Mouse (Mus musculus): ENCODE measurements around the gene Il22ra1. TPM values are rescaled to one million over a fixed set of nuclear protein-coding genes. Genes with fewer than 3 reads are reported as not detected.
A peak's percentile ranks its signal among the peaks of the same experiment; 100 is the strongest.

The Il22ra1 gene
- polyA plus RNA-seq, 1 experiment from 2014 or later: not detected

- no peak for ATAC-seq (ENCODE audit: insufficient number of reproducible peaks, insufficient read depth, low FRiP score, low TSS enrichment)
- H3K4me3 ChIP-seq: no peak within 1 kb of the TSS
- H3K9me3 ChIP-seq: 0 out of 2 replicates have a peak, but pooled peaks cover 5% of the 10 kb centered on the region
- H3K27me3 ChIP-seq: no peaks in the 10 kb centered on the region
- H3K9ac ChIP-seq: no peak within 1 kb of the TSS
- no peaks in the 10 kb centered on the region for H3K36me3 ChIP-seq
- 51% methylated on average over 10 of the region's 10 CpGs for WGBS
- H3K4me2 ChIP-seq (replicated peaks): no peak within 1 kb of the TSS
- no peaks in the 10 kb centered on the region for H3K4me1 ChIP-seq
- H3K27ac ChIP-seq: no peak within 1 kb of the TSS
Measured at GRCm38 (mm10) chr4:135759356-135759976, 31.5 kb downstream of the Il22ra1 start, which contains the start of gene Myom3. Gene Myom3 (plus strand): TSS chr4:135759715.

- no peak overlapping the region for H3K4me2 ChIP-seq (replicated peaks)
- WGBS: 65% methylated on average over 8 of the region's 8 CpGs
- no peak overlapping the region for H3K27ac ChIP-seq
- H3K9ac ChIP-seq: no peak overlapping the region
- no peak for ATAC-seq (ENCODE audit: insufficient number of reproducible peaks, insufficient read depth, low FRiP score, low TSS enrichment)
- H3K9me3 ChIP-seq: no peaks in the 10 kb centered on the region
- no peaks in the 10 kb centered on the region for H3K36me3 ChIP-seq
- no peaks in the 10 kb centered on the region for H3K27me3 ChIP-seq
- no peak overlapping the region for H3K4me3 ChIP-seq
- no peaks in the 10 kb centered on the region for H3K4me1 ChIP-seq
Measured at GRCm38 (mm10) chr4:135761048-135761447, 33.1 kb downstream of the Il22ra1 start.

- no peaks in the 10 kb centered on the region for H3K9me3 ChIP-seq
- no peak overlapping the region for H3K4me2 ChIP-seq (replicated peaks)
- no peak overlapping the region for H3K4me3 ChIP-seq
- no peak overlapping the region for H3K27ac ChIP-seq
- no peaks in the 10 kb centered on the region for H3K4me1 ChIP-seq
- ATAC-seq (ENCODE audit: insufficient number of reproducible peaks, insufficient read depth, low FRiP score, low TSS enrichment): no peak
- no peaks in the 10 kb centered on the region for H3K27me3 ChIP-seq
- WGBS: 81% methylated on average over 7 of the region's 7 CpGs
- no peak overlapping the region for H3K9ac ChIP-seq
- no peaks in the 10 kb centered on the region for H3K36me3 ChIP-seq
Measured at GRCm38 (mm10) chr4:135761569-135761968, 33.6 kb downstream of the Il22ra1 start.

DNA sequence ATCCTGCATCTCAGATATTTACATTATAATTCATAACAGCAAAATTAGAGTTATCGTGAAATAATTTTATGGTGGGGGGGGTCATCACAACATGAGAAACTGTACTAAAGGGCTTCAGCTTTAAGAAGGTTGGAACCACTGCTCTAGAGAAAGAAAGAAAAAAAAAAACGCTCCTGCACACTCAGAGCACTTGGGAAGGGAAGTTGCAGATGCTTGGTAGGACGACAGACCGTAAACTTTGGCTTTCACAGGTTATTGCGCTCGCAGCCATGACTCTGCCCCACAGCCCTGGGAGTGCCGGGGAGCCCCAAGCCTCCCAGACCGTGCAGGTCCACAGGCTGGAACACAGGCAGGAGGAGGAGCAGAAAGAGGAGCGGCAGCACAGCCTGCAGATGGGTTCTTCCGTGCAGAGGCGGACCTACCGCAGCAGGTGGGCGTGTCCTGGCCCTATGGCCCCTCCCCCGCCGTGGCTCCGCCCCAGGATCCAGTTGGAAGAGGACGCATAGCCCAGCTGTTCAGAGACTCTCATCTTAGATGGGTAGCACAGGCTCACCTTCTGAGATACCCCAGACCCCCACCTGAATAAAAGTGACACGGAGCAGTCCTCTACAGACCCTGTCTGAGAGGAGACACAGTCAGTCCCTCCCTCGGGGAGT lies 34.4 kb downstream of the Il22ra1 start:
- ATAC-seq (ENCODE audit: insufficient number of reproducible peaks, insufficient read depth, low FRiP score, low TSS enrichment): peak; percentile 65; the same call in 1 of the 2 replicates
- Histone ChIP-seq H3K36me3 (no peaks in the 10 kb centered on the region), H3K9me3 (no peaks in the 10 kb centered on the region), H3K27ac (no peak overlapping the region), H3K4me3 (peak overlapping the region; percentile 25; the same call in 1 of the 2 replicates), H3K4me2 (replicated peaks) (peak overlapping the region; percentile 50), H3K27me3 (no peaks in the 10 kb centered on the region), H3K9ac (no peak overlapping the region), H3K4me1 (no peaks in the 10 kb centered on the region)
- 10% methylated on average over 19 of the region's 19 CpGs for WGBS

GRCm38 (mm10) chr4:135764700-135765099 lies 36.7 kb downstream of the Il22ra1 start:
- H3K4me1 ChIP-seq: no peaks in the 10 kb centered on the region
- 86% methylated on average over 13 of the region's 13 CpGs for WGBS

GRCm38 (mm10) chr4:135765707-135766106 lies 37.7 kb downstream of the Il22ra1 start:
- Histone ChIP-seq H3K4me1 (no peaks in the 10 kb centered on the region), H3K27ac (no peak overlapping the region), H3K9me3 (no peaks in the 10 kb centered on the region), H3K4me2 (replicated peaks) (no peak overlapping the region), H3K27me3 (no peaks in the 10 kb centered on the region), H3K4me3 (no peak overlapping the region), H3K9ac (no peak overlapping the region), H3K36me3 (no peaks in the 10 kb centered on the region)
- no peak for ATAC-seq (ENCODE audit: insufficient number of reproducible peaks, insufficient read depth, low FRiP score, low TSS enrichment)
- WGBS: 77% methylated on average over 8 of the region's 8 CpGs

More at GRCm38 (mm10) chr4:135764700-135765099, 36.7 kb downstream of the Il22ra1 start:
- Histone ChIP-seq H3K27me3 (no peaks in the 10 kb centered on the region), H3K27ac (no peak overlapping the region), H3K4me3 (no peak overlapping the region), H3K9me3 (no peaks in the 10 kb centered on the region), H3K36me3 (no peaks in the 10 kb centered on the region), H3K4me2 (replicated peaks) (no peak overlapping the region), H3K9ac (no peak overlapping the region)
- ATAC-seq (ENCODE audit: insufficient number of reproducible peaks, insufficient read depth, low FRiP score, low TSS enrichment): no peak

GRCm38 (mm10) chr4:135766976-135767375 lies 39.0 kb downstream of the Il22ra1 start:
- 86% methylated on average over 3 of the region's 3 CpGs for WGBS
- no peak for ATAC-seq (ENCODE audit: insufficient number of reproducible peaks, insufficient read depth, low FRiP score, low TSS enrichment)
- H3K9ac ChIP-seq: no peak overlapping the region
- H3K4me1 ChIP-seq: no peaks in the 10 kb centered on the region
- H3K36me3 ChIP-seq: no peaks in the 10 kb centered on the region
- no peaks in the 10 kb centered on the region for H3K27me3 ChIP-seq
- H3K9me3 ChIP-seq: no peaks in the 10 kb centered on the region
- H3K27ac ChIP-seq: no peak overlapping the region
- no peak overlapping the region for H3K4me3 ChIP-seq
- no peak overlapping the region for H3K4me2 ChIP-seq (replicated peaks)

- H3K9ac ChIP-seq: no peak overlapping the region
- H3K4me1 ChIP-seq: no peaks in the 10 kb centered on the region
- no peak overlapping the region for H3K27ac ChIP-seq
- H3K36me3 ChIP-seq: no peaks in the 10 kb centered on the region
- H3K4me2 ChIP-seq (replicated peaks): no peak overlapping the region
- H3K4me3 ChIP-seq: no peak overlapping the region
- ATAC-seq (ENCODE audit: insufficient number of reproducible peaks, insufficient read depth, low FRiP score, low TSS enrichment): no peak
- H3K9me3 ChIP-seq: no peaks in the 10 kb centered on the region
- no peaks in the 10 kb centered on the region for H3K27me3 ChIP-seq
- 59% methylated on average over 14 of the region's 14 CpGs for WGBS
Measured at GRCm38 (mm10) chr4:135768572-135769526, 40.9 kb downstream of the Il22ra1 start.

- 85% methylated on average over 18 of the region's 18 CpGs for WGBS
- ATAC-seq (ENCODE audit: insufficient number of reproducible peaks, insufficient read depth, low FRiP score, low TSS enrichment): no peak
- no peaks in the 10 kb centered on the region for H3K36me3 ChIP-seq
Measured at GRCm38 (mm10) chr4:135770611-135771305, 42.8 kb downstream of the Il22ra1 start.

DNA sequence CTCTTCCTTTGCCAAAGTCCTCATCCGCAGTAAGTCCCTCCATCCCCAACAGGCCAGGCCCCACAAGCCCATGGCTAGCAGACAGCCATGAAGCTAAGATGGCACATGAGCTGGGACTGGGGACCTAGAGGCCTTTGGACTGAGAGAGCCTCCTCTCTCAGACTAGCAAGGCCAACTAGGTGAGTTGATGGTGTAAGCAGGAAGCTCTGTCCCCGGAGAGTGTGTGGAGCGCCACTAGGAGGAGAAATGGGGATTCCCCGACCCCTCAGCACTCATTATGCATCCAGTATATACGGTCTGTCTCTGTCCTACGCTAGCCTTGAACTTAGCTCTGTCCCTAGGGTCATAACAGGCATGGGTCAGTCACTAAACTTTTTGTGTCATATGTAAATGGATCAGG lies 43.6 kb downstream of the Il22ra1 start:
- no peak overlapping the region for H3K4me2 ChIP-seq (replicated peaks)
- ATAC-seq (ENCODE audit: insufficient number of reproducible peaks, insufficient read depth, low FRiP score, low TSS enrichment): no peak
- 74% methylated on average over 6 of the region's 6 CpGs for WGBS
- no peak overlapping the region for H3K9ac ChIP-seq
- H3K4me1 ChIP-seq: no peaks in the 10 kb centered on the region
- H3K27me3 ChIP-seq: no peaks in the 10 kb centered on the region
- H3K27ac ChIP-seq: no peak overlapping the region
- no peak overlapping the region for H3K4me3 ChIP-seq
- no peaks in the 10 kb centered on the region for H3K36me3 ChIP-seq
- no peaks in the 10 kb centered on the region for H3K9me3 ChIP-seq

More at GRCm38 (mm10) chr4:135770611-135771305, 42.8 kb downstream of the Il22ra1 start:
- Histone ChIP-seq H3K4me3 (no peak overlapping the region), H3K27ac (no peak overlapping the region), H3K9ac (no peak overlapping the region), H3K4me1 (no peaks in the 10 kb centered on the region), H3K4me2 (replicated peaks) (no peak overlapping the region), H3K27me3 (no peaks in the 10 kb centered on the region), H3K9me3 (no peaks in the 10 kb centered on the region)

DNA sequence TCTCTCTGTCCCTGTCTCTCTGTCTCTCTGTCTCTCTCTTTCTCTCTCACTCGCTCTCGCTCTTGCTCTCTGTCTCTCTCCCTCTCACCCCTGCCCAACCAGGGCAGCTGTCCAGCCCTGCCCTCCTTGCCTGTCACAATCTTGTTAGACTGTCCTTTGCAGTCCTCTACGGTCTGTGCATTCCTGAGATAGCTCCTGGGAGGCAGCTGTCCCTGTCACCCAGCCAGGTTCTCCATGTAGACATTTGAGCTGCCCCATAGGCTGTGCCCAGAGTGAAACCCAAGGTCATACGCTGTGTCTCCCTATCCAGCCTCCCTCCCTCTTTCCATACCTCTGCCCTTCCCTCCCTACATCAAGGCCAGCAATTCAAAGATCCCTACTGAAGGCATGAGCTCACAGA lies 44.7 kb downstream of the Il22ra1 start:
- no peaks in the 10 kb centered on the region for H3K27me3 ChIP-seq
- no peak overlapping the region for H3K4me3 ChIP-seq
- no peak overlapping the region for H3K4me2 ChIP-seq (replicated peaks)
- no peaks in the 10 kb centered on the region for H3K9me3 ChIP-seq
- no peak for ATAC-seq (ENCODE audit: insufficient number of reproducible peaks, insufficient read depth, low FRiP score, low TSS enrichment)
- no peak overlapping the region for H3K9ac ChIP-seq
- 71% methylated on average over 4 of the region's 4 CpGs for WGBS
- H3K36me3 ChIP-seq: no peaks in the 10 kb centered on the region
- H3K27ac ChIP-seq: no peak overlapping the region
- H3K4me1 ChIP-seq: no peaks in the 10 kb centered on the region
